Mouse (Mus musculus): Measurements from ENCODE around the gene Cyp26a1. TPM values are rescaled to one million over a fixed set of nuclear protein-coding genes. Genes with fewer than 3 reads are reported as not detected.
A peak's percentile ranks its signal among the peaks of the same experiment; 100 is the strongest.

The Cyp26a1 gene
- polyA plus RNA-seq, 1 experiment from 2014 or later = 3.5 TPM

GRCm38 (mm10) chr19:37673393-37673792 is 24.2 kb upstream of the Cyp26a1 start:
- no peaks in the 10 kb centered on the region for H3K27me3 ChIP-seq (ENCODE audit: control insufficient read depth, insufficient read depth, low read length)
- no peak overlapping the region for H3K4me2 ChIP-seq (replicated peaks; ENCODE audit: low read depth, low read length)
- no peak for ATAC-seq (ENCODE audit: low FRiP score, low TSS enrichment)
- H3K27ac ChIP-seq (ENCODE audit: low read depth, low read length) = no peak overlapping the region
- no peaks in the 10 kb centered on the region for H3K9me3 ChIP-seq (ENCODE audit: control insufficient read depth, low read length)
- H3K36me3 ChIP-seq (ENCODE audit: control insufficient read depth, insufficient read depth, low read length) = no peaks in the 10 kb centered on the region
- H3K9ac ChIP-seq (ENCODE audit: low read depth, low read length) = no peak overlapping the region
- WGBS = 56% methylated on average over 12 of the region's 12 CpGs
- no peak overlapping the region for H3K4me3 ChIP-seq (ENCODE audit: low read length)
- no peaks in the 10 kb centered on the region for H3K4me1 ChIP-seq (ENCODE audit: control insufficient read depth, insufficient read depth, low read length)

DNA sequence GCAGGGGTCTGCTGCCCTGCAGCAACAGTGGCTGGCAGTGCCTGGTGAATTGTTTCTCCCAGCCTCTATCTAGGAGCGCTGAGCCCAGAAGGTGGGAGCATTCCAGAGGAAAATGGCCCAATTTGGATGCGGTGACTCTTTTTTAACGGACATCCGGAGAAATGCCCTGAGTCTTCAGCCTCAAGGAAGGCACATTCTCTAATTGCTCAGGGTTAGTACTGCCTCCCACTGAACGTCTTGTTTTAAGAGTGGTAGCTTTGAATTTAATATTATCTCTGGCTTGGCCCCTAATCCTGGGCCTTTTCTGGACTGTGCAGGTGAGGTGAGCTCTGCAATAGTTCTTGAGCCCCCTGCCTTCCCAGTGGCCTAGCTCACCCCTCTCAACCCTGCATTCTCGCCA is 12.3 kb upstream of the Cyp26a1 start, which contains the start of gene Cyp26c1:
Gene Cyp26c1 (plus strand): TSS at position 301 of the 400 bp plus-strand sequence.
- no peaks in the 10 kb centered on the region for H3K9me3 ChIP-seq (ENCODE audit: control insufficient read depth, low read length)
- no peak within 1 kb of the TSS for H3K27ac ChIP-seq (ENCODE audit: low read depth, low read length)
- H3K9ac ChIP-seq (ENCODE audit: low read depth, low read length) = no peak within 1 kb of the TSS
- H3K27me3 ChIP-seq (ENCODE audit: control insufficient read depth, insufficient read depth, low read length) = peaks cover 86% of the 10 kb centered on the region
- H3K4me2 ChIP-seq (replicated peaks; ENCODE audit: low read depth, low read length) = no peak within 1 kb of the TSS
- 4% methylated on average over 6 of the region's 6 CpGs for WGBS
- no peak; the same call in 1 of the 2 replicates for ATAC-seq (ENCODE audit: low FRiP score, low TSS enrichment)
- no peaks in the 10 kb centered on the region for H3K36me3 ChIP-seq (ENCODE audit: control insufficient read depth, insufficient read depth, low read length)
- peak within 1 kb of the TSS; percentile 13; the same call in 1 of the 2 replicates for H3K4me3 ChIP-seq (ENCODE audit: low read length)
- H3K4me1 ChIP-seq (ENCODE audit: control insufficient read depth, insufficient read depth, low read length) = no peaks in the 10 kb centered on the region; the same call in 1 of the 2 replicates

- H3K36me3 ChIP-seq (ENCODE audit: control insufficient read depth, insufficient read depth, low read length) = no peaks in the 10 kb centered on the region
- no peak overlapping the region for H3K4me2 ChIP-seq (replicated peaks; ENCODE audit: low read depth, low read length)
- ATAC-seq (ENCODE audit: low FRiP score, low TSS enrichment) = no peak
- no peak overlapping the region for H3K9ac ChIP-seq (ENCODE audit: low read depth, low read length)
- no peak overlapping the region for H3K27ac ChIP-seq (ENCODE audit: low read depth, low read length)
- WGBS = 3% methylated on average over 23 of the region's 23 CpGs
- peak overlapping the region; percentile 13; the same call in 1 of the 2 replicates for H3K4me3 ChIP-seq (ENCODE audit: low read length)
- no peaks in the 10 kb centered on the region; the same call in 1 of the 2 replicates for H3K4me1 ChIP-seq (ENCODE audit: control insufficient read depth, insufficient read depth, low read length)
- no peaks in the 10 kb centered on the region for H3K9me3 ChIP-seq (ENCODE audit: control insufficient read depth, low read length)
- H3K27me3 ChIP-seq (ENCODE audit: control insufficient read depth, insufficient read depth, low read length) = peaks cover 91% of the 10 kb centered on the region
Measured at GRCm38 (mm10) chr19:37686347-37686746, 11.3 kb upstream of the Cyp26a1 start.

- H3K4me3 ChIP-seq (ENCODE audit: low read length) = peak overlapping the region; percentile 13
- H3K9ac ChIP-seq (ENCODE audit: low read depth, low read length) = no peak overlapping the region
- H3K4me2 ChIP-seq (replicated peaks; ENCODE audit: low read depth, low read length) = no peak overlapping the region; the same call in 1 of the 2 replicates
- H3K36me3 ChIP-seq (ENCODE audit: control insufficient read depth, insufficient read depth, low read length) = no peaks in the 10 kb centered on the region
- ATAC-seq (ENCODE audit: low FRiP score, low TSS enrichment) = peak; percentile 61
- 3% methylated on average over 62 of the region's 62 CpGs for WGBS
- H3K27ac ChIP-seq (ENCODE audit: low read depth, low read length) = no peak overlapping the region
- peaks cover 95% of the 10 kb centered on the region for H3K27me3 ChIP-seq (ENCODE audit: control insufficient read depth, insufficient read depth, low read length)
- no peaks in the 10 kb centered on the region for H3K9me3 ChIP-seq (ENCODE audit: control insufficient read depth, low read length)
- no peaks in the 10 kb centered on the region; the same call in 1 of the 2 replicates for H3K4me1 ChIP-seq (ENCODE audit: control insufficient read depth, insufficient read depth, low read length)
Measured at GRCm38 (mm10) chr19:37686941-37687850, 10.4 kb upstream of the Cyp26a1 start.

- Histone ChIP-seq H3K9me3 (ENCODE audit: control insufficient read depth, low read length) (no peaks in the 10 kb centered on the region), H3K4me3 (ENCODE audit: low read length) (no peak overlapping the region), H3K4me2 (replicated peaks; ENCODE audit: low read depth, low read length) (no peak overlapping the region), H3K4me1 (ENCODE audit: control insufficient read depth, insufficient read depth, low read length) (peaks cover 4% of the 10 kb centered on the region; the same call in 1 of the 2 replicates), H3K27me3 (ENCODE audit: control insufficient read depth, insufficient read depth, low read length) (peaks cover 100% of the 10 kb centered on the region), H3K27ac (ENCODE audit: low read depth, low read length) (no peak overlapping the region), H3K36me3 (ENCODE audit: control insufficient read depth, insufficient read depth, low read length) (no peaks in the 10 kb centered on the region), H3K9ac (ENCODE audit: low read depth, low read length) (no peak overlapping the region)
- ATAC-seq (ENCODE audit: low FRiP score, low TSS enrichment) = no peak
- 38% methylated on average over 5 of the region's 5 CpGs for WGBS
Measured at GRCm38 (mm10) chr19:37689478-37689877, 8.1 kb upstream of the Cyp26a1 start.

GRCm38 (mm10) chr19:37690716-37691115 is 6.9 kb upstream of the Cyp26a1 start:
- WGBS = 3% methylated on average over 29 of the region's 29 CpGs
- no peak overlapping the region for H3K4me3 ChIP-seq (ENCODE audit: low read length)

DNA sequence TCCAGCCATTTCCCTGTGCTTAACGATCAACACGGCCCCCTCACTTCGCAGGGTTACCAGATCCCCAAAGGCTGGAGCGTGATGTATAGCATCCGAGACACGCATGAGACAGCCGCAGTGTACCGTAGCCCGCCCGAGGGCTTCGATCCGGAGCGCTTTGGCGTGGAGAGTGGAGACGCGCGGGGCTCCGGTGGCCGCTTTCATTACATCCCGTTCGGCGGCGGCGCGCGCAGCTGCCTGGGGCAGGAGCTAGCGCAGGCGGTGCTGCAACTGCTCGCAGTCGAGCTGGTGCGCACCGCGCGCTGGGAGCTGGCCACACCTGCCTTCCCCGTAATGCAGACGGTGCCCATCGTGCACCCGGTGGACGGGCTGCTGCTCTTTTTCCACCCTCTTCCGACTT is 4.7 kb upstream of the Cyp26a1 start:
- H3K9me3 ChIP-seq (ENCODE audit: control insufficient read depth, low read length) = no peaks in the 10 kb centered on the region
- ATAC-seq (ENCODE audit: low FRiP score, low TSS enrichment) = peak; percentile 15; the same call in 1 of the 2 replicates
- WGBS = under 1% methylated on average over 36 of the region's 40 CpGs
- peak overlapping the region; percentile 64 for H3K4me2 ChIP-seq (replicated peaks; ENCODE audit: low read depth, low read length)
- H3K4me1 ChIP-seq (ENCODE audit: control insufficient read depth, insufficient read depth, low read length) = peaks cover 28% of the 10 kb centered on the region
- H3K4me3 ChIP-seq (ENCODE audit: low read length) = peak overlapping the region; percentile 36
- H3K27ac ChIP-seq (ENCODE audit: low read depth, low read length) = no peak overlapping the region
- H3K36me3 ChIP-seq (ENCODE audit: control insufficient read depth, insufficient read depth, low read length) = no peaks in the 10 kb centered on the region
- no peak overlapping the region for H3K9ac ChIP-seq (ENCODE audit: low read depth, low read length)
- H3K27me3 ChIP-seq (ENCODE audit: control insufficient read depth, insufficient read depth, low read length) = peaks cover 100% of the 10 kb centered on the region

More at GRCm38 (mm10) chr19:37690716-37691115, 6.9 kb upstream of the Cyp26a1 start:
- Histone ChIP-seq H3K4me2 (replicated peaks; ENCODE audit: low read depth, low read length) (0 out of 2 replicates have a peak overlapping the region, but pooled peaks have one; percentile 1), H3K4me1 (ENCODE audit: control insufficient read depth, insufficient read depth, low read length) (peaks cover 6% of the 10 kb centered on the region; the same call in 1 of the 2 replicates), H3K9me3 (ENCODE audit: control insufficient read depth, low read length) (no peaks in the 10 kb centered on the region), H3K27me3 (ENCODE audit: control insufficient read depth, insufficient read depth, low read length) (peaks cover 100% of the 10 kb centered on the region), H3K9ac (ENCODE audit: low read depth, low read length) (no peak overlapping the region), H3K27ac (ENCODE audit: low read depth, low read length) (no peak overlapping the region), H3K36me3 (ENCODE audit: control insufficient read depth, insufficient read depth, low read length) (no peaks in the 10 kb centered on the region)
- no peak for ATAC-seq (ENCODE audit: low FRiP score, low TSS enrichment)

GRCm38 (mm10) chr19:37695146-37695545 is 2.5 kb upstream of the Cyp26a1 start:
- peaks cover 100% of the 10 kb centered on the region for H3K27me3 ChIP-seq (ENCODE audit: control insufficient read depth, insufficient read depth, low read length)
- WGBS = 24% methylated on average over 13 of the region's 13 CpGs
- no peak overlapping the region for H3K4me3 ChIP-seq (ENCODE audit: low read length)
- no peak for ATAC-seq (ENCODE audit: low FRiP score, low TSS enrichment)
- peaks cover 32% of the 10 kb centered on the region for H3K4me1 ChIP-seq (ENCODE audit: control insufficient read depth, insufficient read depth, low read length)
- H3K27ac ChIP-seq (ENCODE audit: low read depth, low read length) = no peak overlapping the region
- no peak overlapping the region for H3K4me2 ChIP-seq (replicated peaks; ENCODE audit: low read depth, low read length)
- H3K36me3 ChIP-seq (ENCODE audit: control insufficient read depth, insufficient read depth, low read length) = no peaks in the 10 kb centered on the region
- no peaks in the 10 kb centered on the region for H3K9me3 ChIP-seq (ENCODE audit: control insufficient read depth, low read length)
- no peak overlapping the region for H3K9ac ChIP-seq (ENCODE audit: low read depth, low read length)
